Mouse (Mus musculus) CD8-positive naive resting alpha-beta T cell, adult 2 months (primary cell): ENCODE measurements around the gene Usp46.
"Not testable (repeated sequence)": the region's sequence is repeated elsewhere in the genome, so short reads cannot be mapped to it uniquely, and the experiment has no call there.

Source experiments
- DNase-seq, 2 experiments: peaks; one replicate each; pipeline ENCODE4 v3.0.0; 2022; ENCODE audit warnings: low read depth in 2 of 2, low spot score in 2 of 2

The Usp46 gene

GRCm38 (mm10) chr5:74028691-74029479, 39.3 kb downstream of the Usp46 start:
- DNase-seq = no peak

- DNase-seq = no peak
These were observed 40.0 kb downstream of the Usp46 start for GRCm38 (mm10) chr5:74028221-74028620.

- DNase-seq = no peak
These were observed 47.7 kb downstream of the Usp46 start for GRCm38 (mm10) chr5:74020506-74020905.

GRCm38 (mm10) chr5:74018870-74019565, 49.2 kb downstream of the Usp46 start:
- no peak for DNase-seq

- DNase-seq = no peak
These were observed 50.7 kb downstream of the Usp46 start for GRCm38 (mm10) chr5:74017488-74017887.

GRCm38 (mm10) chr5:74011629-74012028, 56.6 kb downstream of the Usp46 start:
- DNase-seq = no peak

- DNase-seq = no peak
These were observed 60.6 kb downstream of the Usp46 start for GRCm38 (mm10) chr5:74007492-74008070.

GRCm38 (mm10) chr5:74005936-74006335, 62.3 kb downstream of the Usp46 start:
- DNase-seq = no peak

- DNase-seq = no peak
These were observed 66.5 kb downstream of the Usp46 start for GRCm38 (mm10) chr5:74001743-74002142.

- no peak for DNase-seq
These were observed 69.3 kb downstream of the Usp46 start for GRCm38 (mm10) chr5:73998966-73999365.

GRCm38 (mm10) chr5:73994850-73995249, 73.4 kb downstream of the Usp46 start:
- no peak for DNase-seq

- no peak for DNase-seq
These were observed 74.7 kb downstream of the Usp46 start for GRCm38 (mm10) chr5:73993538-73993937.

- DNase-seq = no peak
These were observed 75.9 kb downstream of the Usp46 start for GRCm38 (mm10) chr5:73992321-73992720.

- DNase-seq = no peak
These were observed 78.7 kb downstream of the Usp46 start for GRCm38 (mm10) chr5:73989532-73989931.

- DNase-seq = no peak
These were observed 80.3 kb downstream of the Usp46 start for GRCm38 (mm10) chr5:73987777-73988560.

GRCm38 (mm10) chr5:73977426-73977825, 90.8 kb downstream of the Usp46 start:
- no peak for DNase-seq

GRCm38 (mm10) chr5:73971701-73972100, 96.5 kb downstream of the Usp46 start:
- no peak for DNase-seq

- no peak for DNase-seq
These were observed 98.1 kb downstream of the Usp46 start for GRCm38 (mm10) chr5:73970024-73970628.

GRCm38 (mm10) chr5:73969338-73969737, 98.9 kb downstream of the Usp46 start:
- DNase-seq = no peak

GRCm38 (mm10) chr5:73959779-73960178, 108.5 kb downstream of the Usp46 start:
- DNase-seq = no peak

- DNase-seq = not testable (repeated sequence)
These were observed 109.6 kb downstream of the Usp46 start for GRCm38 (mm10) chr5:73958614-73959013.
